Mouse (Mus musculus) thymus, adult 2 months (tissue): ENCODE measurements around the gene Zfyve21.

Experiments used
- CTCF ChIP-seq: fragments of 200-500 bp; IDR thresholded peaks from 2 replicates; pipeline ENCODE4 v1.5.1; 2012; ENCODE audit warnings: mild to moderate bottlenecking, control low read depth, low read length, moderate library complexity, borderline replicate concordance; ENCODE audit not compliant: control insufficient read depth, poor library complexity, insufficient read depth; ENCODE audit errors: extremely low read depth
- POLR2A ChIP-seq: fragments of 200-500 bp; IDR thresholded peaks from 2 replicates; pipeline ENCODE4 v1.6.1; 2012; ENCODE audit warnings: mild to moderate bottlenecking, low read length, control low read depth, moderate library complexity; ENCODE audit not compliant: control insufficient read depth, poor library complexity, insufficient read depth; ENCODE audit errors: extremely low read depth

DNA sequence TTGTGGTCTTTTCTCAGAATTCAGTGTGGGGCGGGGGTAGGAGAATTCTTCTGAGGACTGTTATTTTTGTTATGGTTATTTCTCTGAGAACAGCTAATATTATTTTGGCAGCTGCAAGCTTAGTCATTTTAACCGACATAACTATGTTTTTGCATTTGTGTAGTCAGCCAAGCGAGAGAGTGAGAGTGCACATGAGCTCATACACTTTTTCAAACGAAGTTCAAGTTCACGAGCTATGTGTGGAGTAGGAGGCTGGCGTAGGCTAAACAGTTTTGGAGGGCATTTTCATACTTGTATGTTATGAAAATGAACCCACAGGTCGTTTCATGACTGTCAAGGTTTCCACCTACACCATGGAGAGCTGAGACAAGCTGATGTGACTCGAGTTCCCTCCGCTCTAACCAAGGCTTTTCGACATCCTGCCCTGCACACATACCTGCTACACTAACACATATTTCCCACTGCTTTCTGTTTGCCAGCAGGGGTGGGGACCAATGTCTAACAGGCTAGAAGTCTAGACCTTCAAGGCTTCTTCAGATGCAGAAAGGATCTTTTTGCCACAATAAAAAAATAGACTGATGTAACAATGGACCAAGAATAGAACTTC lies 45.5 kb upstream of the Zfyve21 start:
- TF ChIP-seq POLR2A (no peak), CTCF (no peak)
